Mouse (Mus musculus) left cerebral cortex, postnatal 36 days (tissue): ENCODE measurements around the gene Cald1. TPM values are rescaled to one million over a fixed set of nuclear protein-coding genes. Genes with fewer than 3 reads are reported as not detected.

ENCODE experiments used
- DNase-seq, 2 experiments: peaks; one replicate each; pipeline ENCODE4 v3.0.0; 2021 to 2022; ENCODE audit warnings: low spot score in 2 of 2, mixed read lengths in 1 of 2
- intact Hi-C: fragments of 180-260 bp; cut with DNase I; formaldehyde crosslinking; loops from one replicate; pipeline ENCODE4 v1.15.1; 2025
- total RNA-seq, 2 experiments: library from RNA; stranded (reverse); gene quantifications; 2 replicates each; pipeline ENCODE4 v1.2.3; 2021

Cald1 gene
- total RNA-seq, 2 experiments from 2014 or later = 23.6 to 25.6 TPM

DNA sequence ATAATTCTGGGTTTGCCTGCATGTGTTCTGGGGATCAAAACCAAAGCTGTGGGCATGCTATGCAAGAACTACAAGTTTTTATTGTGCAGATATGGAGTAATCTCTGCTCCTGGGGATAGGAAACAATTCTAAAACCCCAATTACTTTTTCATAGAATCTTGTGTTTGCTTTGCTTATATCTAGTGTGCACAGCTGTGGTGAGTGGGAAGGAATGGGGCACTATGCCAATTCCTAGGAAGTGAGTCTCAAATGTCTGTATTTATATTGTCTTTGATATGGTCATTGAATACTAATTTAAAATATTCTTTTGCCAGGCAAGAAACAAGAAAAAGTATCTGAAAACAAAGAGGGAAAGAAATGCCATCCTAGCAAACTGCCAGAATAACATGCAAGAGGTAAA, 226.1 kb downstream of the Cald1 start:
- intact Hi-C loops = no loop called here
- peak in 1 of 2 experiments; percentile 6 for DNase-seq

Other genes with a start within 250 kb of the Cald1 start
- gene Akr1b8, start 244.4 kb upstream of the Cald1 start, total RNA-seq = under 1 TPM; 0.68 to 0.69 TPM
- gene Akr1b10, start 214.3 kb upstream of the Cald1 start, total RNA-seq = 10 to 100 TPM; 19.7 to 21.6 TPM
- gene Akr1b7, start 186.2 kb upstream of the Cald1 start, total RNA-seq = not detected
- 10 to 100 TPM; 63.2 to 70.6 TPM for gene Bpgm, start 122.3 kb upstream of the Cald1 start, total RNA-seq
- 10 to 100 TPM; 14.3 to 17.6 TPM for gene Agbl3, start 181.9 kb downstream of the Cald1 start, total RNA-seq